Mouse (Mus musculus): ENCODE measurements at regions not wholly inside any gene's neighbourhood (a gene's known extent, or its start where the extent isn't known, plus 50 kb on each side); places are given as distances from the start of the nearest gene placed in this dataset.

DNA sequence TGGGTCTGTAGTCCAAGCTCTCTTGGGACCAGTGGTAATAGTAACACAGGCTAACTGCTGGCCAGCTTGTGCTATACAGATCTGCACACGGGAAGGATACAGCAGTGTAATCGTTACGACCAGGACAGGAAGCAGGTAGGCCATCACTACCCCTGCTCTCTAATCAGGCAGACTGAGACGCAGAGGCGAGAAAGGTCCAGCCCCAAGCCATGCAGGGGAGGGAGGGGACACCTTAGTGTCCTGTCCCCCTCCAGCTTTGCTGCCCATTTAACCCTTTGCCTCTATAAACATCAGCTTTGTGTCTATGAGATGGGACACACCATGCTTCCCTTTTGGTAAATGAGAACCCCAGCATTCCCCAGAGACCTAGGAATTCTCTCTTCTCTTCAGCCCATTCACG lies 249.9 kb downstream of the Bcl11b start:
- TF ChIP-seq CTCF (IDR thresholded peaks at IDR 0.05; ENCODE audit: low read depth): no peak
- no peak for TF ChIP-seq EP300 (optimal IDR thresholded peaks at IDR 0.05)

Data from stomach, postnatal 0 days (tissue).